Mouse (Mus musculus): ENCODE results near the gene Prph.

DNA sequence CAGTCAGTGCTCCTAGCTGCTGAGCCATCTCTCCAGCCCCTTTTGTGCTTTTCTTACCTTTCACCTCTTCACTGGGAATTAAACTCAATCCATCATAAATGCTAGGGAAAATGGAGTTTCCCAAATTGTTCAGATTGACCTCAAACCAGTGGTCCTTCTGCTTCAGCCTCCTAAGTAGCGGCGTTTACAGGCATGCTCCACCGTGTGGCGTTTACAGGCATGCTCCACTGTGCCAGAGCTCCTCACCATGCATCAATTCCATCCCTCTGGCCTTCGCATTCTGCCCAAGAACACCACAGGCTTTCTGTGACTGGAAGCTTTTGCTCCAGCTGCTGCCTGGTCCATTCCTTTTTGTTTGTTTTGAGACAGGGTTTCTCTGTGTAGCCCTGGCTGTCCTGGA, 27.9 kb upstream of the Prph start:
- TF ChIP-seq CTCF (IDR thresholded peaks at IDR 0.05; ENCODE audit: low read depth, low read length) (peak; percentile 23), POLR2A (IDR thresholded peaks at IDR 0.05; ENCODE audit: insufficient read depth, low read length) (no peak), EP300 (IDR thresholded peaks at IDR 0.05; ENCODE audit: insufficient read depth, low read depth, low read length) (no peak)
